Mouse (Mus musculus) midbrain, embryonic 14.5 days (tissue): ENCODE data around the gene Kcnh6. TPM values are rescaled to one million over a fixed set of nuclear protein-coding genes. Genes with fewer than 3 reads are reported as not detected.
A peak's percentile ranks its signal among the peaks of the same experiment; 100 is the strongest.
"Not testable (repeated sequence)": the region's sequence is repeated elsewhere in the genome, so short reads cannot be mapped to it uniquely, and the experiment has no call there.

ENCODE experiments used
- ATAC-seq: fragments of 200-750 bp; cut with Nextera tagmentation; 2 replicates; pipeline ENCODE4 v1.8.0; 2017; ENCODE audit warnings: moderate number of reproducible peaks, moderate library complexity; ENCODE audit not compliant: low FRiP score, low TSS enrichment
- DNase-seq: peaks from one replicate; pipeline ENCODE4 v3.0.0-alpha.2; 2015
- H3K27ac ChIP-seq: fragments of 300-500 bp; sonication (generic); replicated peaks from 2 replicates; pipeline ENCODE4 v1.5.1; 2014; ENCODE audit warnings: mild to moderate bottlenecking, low read depth, low read length, moderate library complexity
- H3K27me3 ChIP-seq: fragments of 300-500 bp; sonication (generic); 2 replicates; pipeline ENCODE4 v1.6.1; 2014; ENCODE audit warnings: low read length, control low read depth, mixed read lengths; ENCODE audit not compliant: control insufficient read depth, insufficient read depth
- H3K36me3 ChIP-seq: fragments of 300-500 bp; sonication (generic); 2 replicates; pipeline ENCODE4 v1.6.1; 2014; ENCODE audit warnings: low read length, control low read depth; ENCODE audit not compliant: control insufficient read depth, insufficient read depth
- H3K4me1 ChIP-seq: fragments of 300-500 bp; sonication (generic); 2 replicates; pipeline ENCODE4 v1.6.1; 2014; ENCODE audit warnings: mild to moderate bottlenecking, antibody characterized with exemption, low read length, control low read depth; ENCODE audit not compliant: control insufficient read depth, insufficient read depth
- H3K4me2 ChIP-seq: fragments of 300-500 bp; sonication (generic); 2 replicates; pipeline ENCODE4 v1.6.1; 2014; ENCODE audit warnings: mild to moderate bottlenecking, low read length, moderate library complexity
- H3K4me3 ChIP-seq: fragments of 300-500 bp; sonication (generic); replicated peaks from 2 replicates; pipeline ENCODE4 v1.5.1; 2014; ENCODE audit warnings: low read depth, low read length
- H3K9ac ChIP-seq: fragments of 300-500 bp; sonication (generic); replicated peaks from 2 replicates; pipeline ENCODE4 v1.6.1; 2014; ENCODE audit warnings: mild to moderate bottlenecking, low read length, moderate library complexity
- H3K9me3 ChIP-seq: fragments of 300-500 bp; sonication (generic); 2 replicates; pipeline ENCODE4 v1.6.1; 2016; ENCODE audit warnings: low read length, control low read depth, mixed read lengths; ENCODE audit not compliant: control insufficient read depth
- WGBS: fragments of 180-500 bp; shearing (Covaris S2); extraction: QIAGEN DNeasy Blood & Tissue Kit; methylation state at CpG from one replicate; pipeline ENCODE4 v1.1.7; 2014; 5-methylcytosine and 5-hydroxymethylcytosine counted together
- polyA plus RNA-seq: library from polyadenylated mRNA; unstranded; fragments of >200 nt; fragmentation: Nextera tagmentation; extraction: Ambion mirVana; gene quantifications from 2 replicates; pipeline ENCODE4 v1.2.1, GENCODE M21; 2014

Kcnh6 gene
- polyA plus RNA-seq, 1 experiment from 2014 or later = 1.00 TPM

- DNase-seq = peak; percentile 82
- Histone ChIP-seq H3K4me1 (0 out of 2 replicates have a peak, but pooled peaks cover 3% of the 10 kb centered on the region), H3K4me3 (peak overlapping the region; percentile 44), H3K36me3 (no peaks in the 10 kb centered on the region), H3K9me3 (no peaks in the 10 kb centered on the region), H3K27ac (peak overlapping the region; percentile 66), H3K9ac (peak overlapping the region; percentile 64), H3K4me2 (peak overlapping the region; percentile 76), H3K27me3 (no peaks in the 10 kb centered on the region)
- no peak for ATAC-seq
- WGBS = under 1% methylated on average over 50 of the region's 50 CpGs
Observed at GRCm38 (mm10) chr11:106020051-106020763, 12.3 kb downstream of the Kcnh6 start.

GRCm38 (mm10) chr11:106025774-106026173 lies 17.9 kb downstream of the Kcnh6 start:
- no peaks in the 10 kb centered on the region for H3K4me1 ChIP-seq
- no peak for ATAC-seq

GRCm38 (mm10) chr11:106026465-106027151 lies 18.7 kb downstream of the Kcnh6 start:
- no peaks in the 10 kb centered on the region for H3K36me3 ChIP-seq
- 41% methylated on average over 11 of the region's 11 CpGs for WGBS
- H3K9ac ChIP-seq = no peak overlapping the region

More at GRCm38 (mm10) chr11:106025774-106026173, 17.9 kb downstream of the Kcnh6 start:
- no peak overlapping the region for H3K27ac ChIP-seq
- no peaks in the 10 kb centered on the region for H3K9me3 ChIP-seq
- no peak overlapping the region for H3K4me3 ChIP-seq
- H3K4me2 ChIP-seq = no peak overlapping the region
- no peak overlapping the region for H3K9ac ChIP-seq
- H3K27me3 ChIP-seq = no peaks in the 10 kb centered on the region
- no peaks in the 10 kb centered on the region for H3K36me3 ChIP-seq
- no peak for DNase-seq
- 91% methylated on average over 3 of the region's 3 CpGs for WGBS

GRCm38 (mm10) chr11:106027607-106028006 lies 19.7 kb downstream of the Kcnh6 start:
- 93% methylated on average over 5 of the region's 5 CpGs for WGBS
- Histone ChIP-seq H3K36me3 (no peaks in the 10 kb centered on the region), H3K9me3 (no peaks in the 10 kb centered on the region), H3K27ac (no peak overlapping the region), H3K9ac (no peak overlapping the region), H3K27me3 (no peaks in the 10 kb centered on the region), H3K4me2 (no peak overlapping the region), H3K4me1 (no peaks in the 10 kb centered on the region), H3K4me3 (no peak overlapping the region)
- no peak for ATAC-seq
- DNase-seq = no peak

More at GRCm38 (mm10) chr11:106026465-106027151, 18.7 kb downstream of the Kcnh6 start:
- Histone ChIP-seq H3K4me3 (no peak overlapping the region), H3K27ac (no peak overlapping the region), H3K9me3 (no peaks in the 10 kb centered on the region), H3K4me1 (no peaks in the 10 kb centered on the region), H3K4me2 (no peak overlapping the region), H3K27me3 (no peaks in the 10 kb centered on the region)
- DNase-seq = peak; percentile 68
- no peak for ATAC-seq

- H3K9ac ChIP-seq, H3K36me3 ChIP-seq, H3K4me1 ChIP-seq, ATAC-seq, H3K27me3 ChIP-seq, H3K9me3 ChIP-seq, H3K4me2 ChIP-seq, DNase-seq: not testable (repeated sequence)
- Histone ChIP-seq H3K4me3 (peak overlapping the region; percentile 28), H3K27ac (peak overlapping the region; percentile 75)
- WGBS = 48% methylated on average over 6 of the region's 25 CpGs
Observed at GRCm38 (mm10) chr11:106032074-106032473, 24.1 kb downstream of the Kcnh6 start.

GRCm38 (mm10) chr11:106033491-106033919 lies 25.6 kb downstream of the Kcnh6 start:
- ATAC-seq (no peak), DNase-seq (peak; percentile 47)
- Histone ChIP-seq H3K4me3 (0 out of 2 replicates have a peak overlapping the region, but pooled peaks have one; percentile 15), H3K27ac (peak overlapping the region; percentile 74; the same call in 1 of the 2 replicates), H3K9me3 (no peaks in the 10 kb centered on the region), H3K9ac (no peak overlapping the region; the same call in 1 of the 2 replicates), H3K4me1 (peaks cover 19% of the 10 kb centered on the region; the same call in 1 of the 2 replicates), H3K27me3 (no peaks in the 10 kb centered on the region), H3K4me2 (peak overlapping the region; percentile 43), H3K36me3 (no peaks in the 10 kb centered on the region)
- WGBS = 31% methylated on average over 11 of the region's 11 CpGs

GRCm38 (mm10) chr11:106034986-106035385 lies 27.1 kb downstream of the Kcnh6 start:
- Histone ChIP-seq H3K9ac (no peak overlapping the region), H3K9me3 (no peaks in the 10 kb centered on the region), H3K4me2 (no peak overlapping the region), H3K36me3 (no peaks in the 10 kb centered on the region), H3K27ac (no peak overlapping the region), H3K4me3 (no peak overlapping the region), H3K27me3 (no peaks in the 10 kb centered on the region), H3K4me1 (peaks cover 24% of the 10 kb centered on the region; the same call in 1 of the 2 replicates)
- no peak for ATAC-seq
- WGBS = 88% methylated on average over 9 of the region's 9 CpGs
- no peak for DNase-seq

- under 1% methylated on average over 66 of the region's 66 CpGs for WGBS
- peaks cover 26% of the 10 kb centered on the region; the same call in 1 of the 2 replicates for H3K4me1 ChIP-seq
- DNase-seq (peak; percentile 99), ATAC-seq (peak; percentile 99)
- no peaks in the 10 kb centered on the region for H3K9me3 ChIP-seq
- peak within 1 kb of the TSS; percentile 92 for H3K4me3 ChIP-seq
- H3K36me3 ChIP-seq = no peaks in the 10 kb centered on the region
- peak within 1 kb of the TSS; percentile 87 for H3K9ac ChIP-seq
- H3K4me2 ChIP-seq = peak within 1 kb of the TSS; percentile 81
- H3K27ac ChIP-seq = peak within 1 kb of the TSS; percentile 90
- H3K27me3 ChIP-seq = no peaks in the 10 kb centered on the region
Observed at GRCm38 (mm10) chr11:106036548-106037417, 28.9 kb downstream of the Kcnh6 start, which contains the start of gene Dcaf7. Gene Dcaf7 (plus strand): TSS chr11:106036872.
